Mouse (Mus musculus) liver, postnatal 0 days (tissue): ENCODE measurements around the gene Svs3a. TPM values are rescaled to one million over a fixed set of nuclear protein-coding genes. Genes with fewer than 3 reads are reported as not detected.
A peak's percentile ranks its signal among the peaks of the same experiment; 100 is the strongest.
"Not testable (repeated sequence)": the region's sequence is repeated elsewhere in the genome, so short reads cannot be mapped to it uniquely, and the experiment has no call there.

Source experiments
- ATAC-seq: fragments of 200-750 bp; cut with Nextera tagmentation; 2 replicates; pipeline ENCODE4 v1.8.0; 2017; ENCODE audit warnings: mild to moderate bottlenecking, moderate library complexity
- DNase-seq: peaks from one replicate; pipeline ENCODE4 v3.0.0-alpha.2; 2016
- H3K27ac ChIP-seq: fragments of 300-500 bp; sonication (generic); 2 replicates; pipeline ENCODE4 v1.5.1; 2014; ENCODE audit warnings: antibody characterized with exemption, moderate library complexity, mild to moderate bottlenecking, low read depth
- H3K27me3 ChIP-seq: fragments of 300-500 bp; sonication (generic); 2 replicates; pipeline ENCODE4 v1.6.1; 2014; ENCODE audit warnings: low read length, control low read depth, mixed read lengths; ENCODE audit not compliant: insufficient read depth
- H3K36me3 ChIP-seq: fragments of 300-500 bp; sonication (generic); replicated peaks from 2 replicates; pipeline ENCODE4 v1.6.1; 2014; ENCODE audit warnings: mild to moderate bottlenecking, control low read depth, low read length, moderate library complexity, mixed read lengths; ENCODE audit not compliant: insufficient read depth
- H3K4me1 ChIP-seq: fragments of 300-500 bp; sonication (generic); 2 replicates; pipeline ENCODE4 v1.6.1; 2014; ENCODE audit warnings: antibody characterized with exemption, mild to moderate bottlenecking, control low read depth; ENCODE audit not compliant: insufficient read depth
- H3K4me2 ChIP-seq: fragments of 300-500 bp; sonication (generic); 2 replicates; pipeline ENCODE4 v1.6.1; 2014; ENCODE audit warnings: low read depth, mild to moderate bottlenecking, low read length, moderate library complexity, mixed read lengths
- H3K4me3 ChIP-seq: fragments of 300-500 bp; sonication (generic); 2 replicates; pipeline ENCODE4 v1.5.1; 2014; ENCODE audit warnings: low read depth, low read length
- H3K9ac ChIP-seq: fragments of 300-500 bp; sonication (generic); replicated peaks from 2 replicates; pipeline ENCODE4 v1.6.1; 2014; ENCODE audit warnings: mild to moderate bottlenecking, moderate library complexity
- H3K9me3 ChIP-seq: fragments of 300-500 bp; sonication (generic); 2 replicates; pipeline ENCODE4 v1.6.1; 2016; ENCODE audit warnings: mild to moderate bottlenecking, control low read depth, low read length, mixed read lengths
- CTCF ChIP-seq: sonication (generic); IDR thresholded peaks from 2 replicates; pipeline ENCODE4 v1.5.1; 2016; ENCODE audit warnings: antibody characterized with exemption, low read depth
- EP300 ChIP-seq: IDR thresholded peaks from 2 replicates; pipeline ENCODE4 v1.6.1; 2016; ENCODE audit warnings: antibody characterized with exemption, low read depth, mild to moderate bottlenecking
- WGBS: fragments of 180-500 bp; shearing (Covaris S2); extraction: QIAGEN DNeasy Blood & Tissue Kit; methylation state at CpG from one replicate; pipeline ENCODE4 v1.1.7; 2014; ENCODE audit not compliant: insufficient replicate concordance; 5-methylcytosine and 5-hydroxymethylcytosine counted together
- polyA plus RNA-seq: library from polyadenylated mRNA; unstranded; fragments of >200 nt; fragmentation: Nextera tagmentation; extraction: Ambion mirVana; gene quantifications from 2 replicates; pipeline ENCODE4 v1.2.1, GENCODE M21; 2015

The Svs3a gene
- polyA plus RNA-seq: not detected in 2 replicates

DNA sequence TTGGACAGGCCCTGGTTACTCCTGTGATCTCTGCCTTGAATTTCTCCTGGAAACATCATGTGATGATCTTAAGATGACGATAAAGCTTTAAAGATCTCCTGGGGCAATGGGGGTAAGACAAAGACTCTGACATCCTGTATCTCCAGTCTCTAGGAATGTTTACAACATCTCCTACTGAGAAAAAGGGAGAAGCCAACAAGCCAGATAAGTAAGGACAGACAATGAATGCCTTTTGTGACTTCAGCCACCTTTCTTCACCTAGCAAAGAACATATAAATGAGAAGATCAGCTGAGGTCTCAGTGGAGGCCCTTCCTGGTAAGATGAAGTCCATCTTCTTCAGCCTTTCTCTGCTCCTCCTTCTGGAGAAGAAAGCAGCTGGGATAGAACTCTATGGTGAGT is at the start of gene Svs3a:
Gene Svs3a, plus strand, starts transcription at position 301 of the 400 bp plus-strand sequence.
- H3K27me3 ChIP-seq, H3K36me3 ChIP-seq, H3K27ac ChIP-seq, DNase-seq, H3K4me1 ChIP-seq, H3K9me3 ChIP-seq, H3K4me2 ChIP-seq, ATAC-seq, H3K4me3 ChIP-seq, H3K9ac ChIP-seq: not testable (repeated sequence)
- WGBS: 53% methylated on average over 1 of the region's 1 CpGs

DNA sequence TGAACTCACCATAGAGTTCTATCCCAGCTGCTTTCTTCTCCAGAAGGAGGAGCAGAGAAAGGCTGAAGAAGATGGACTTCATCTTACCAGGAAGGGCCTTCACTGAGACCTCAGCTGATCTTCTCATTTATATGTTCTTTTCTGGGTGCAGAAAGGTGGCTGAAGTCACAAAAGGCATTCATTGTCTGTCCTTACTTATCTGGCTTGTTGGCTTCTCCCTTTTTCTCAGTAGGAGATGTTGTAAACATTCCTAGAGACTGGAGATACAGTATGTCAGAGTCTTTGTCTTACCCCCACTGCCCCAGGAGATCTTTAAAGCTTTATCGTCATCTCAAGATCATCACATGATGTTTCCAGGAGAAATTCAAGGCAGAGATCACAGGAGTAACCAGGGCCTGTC is 32.5 kb upstream of the Svs3a start, which contains the start of gene Svs3b:
Gene Svs3b, minus strand, starts transcription at position 101 of the 400 bp plus-strand sequence.
- WGBS: 61% methylated on average over 1 of the region's 1 CpGs
- H3K4me2 ChIP-seq, H3K27ac ChIP-seq, H3K9me3 ChIP-seq, ATAC-seq, H3K9ac ChIP-seq, H3K4me1 ChIP-seq, H3K36me3 ChIP-seq, DNase-seq, H3K4me3 ChIP-seq, H3K27me3 ChIP-seq: not testable (repeated sequence)

- H3K9ac ChIP-seq: no peak within 1 kb of the TSS
- ATAC-seq (no peak), DNase-seq (no peak)
These were observed 10.7 kb upstream of the Svs3a start, which contains the start of gene Svs4 for GRCm38 (mm10) chr2:164278359-164278758. TSS of gene Svs4 (minus strand) at chr2:164278459.

DNA sequence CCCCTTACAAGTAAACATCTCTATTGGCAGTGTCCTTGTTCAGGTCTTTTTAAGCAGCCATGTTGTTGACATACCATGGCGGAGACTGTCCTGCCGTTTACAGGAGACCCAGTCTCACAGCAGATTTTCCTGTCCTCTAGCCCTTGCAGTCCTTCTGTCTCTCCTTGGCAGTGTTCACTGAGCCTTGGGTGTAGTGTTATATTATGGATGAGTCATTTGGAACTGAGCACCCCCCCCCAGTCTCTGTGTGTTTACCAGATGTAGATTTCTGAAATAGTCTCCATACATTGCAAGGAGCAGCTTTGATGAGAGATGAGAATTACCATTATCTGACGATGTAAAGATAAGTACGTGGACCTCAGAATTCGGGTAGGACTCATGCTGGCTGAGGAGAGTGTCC is 23.5 kb downstream of the Svs3a start:
- ATAC-seq: no peak
- no peaks in the 10 kb centered on the region for H3K27me3 ChIP-seq
- DNase-seq: no peak

More at GRCm38 (mm10) chr2:164278359-164278758, 10.7 kb upstream of the Svs3a start, which contains the start of gene Svs4:
- Histone ChIP-seq H3K4me1 (no peaks in the 10 kb centered on the region), H3K4me3 (no peak within 1 kb of the TSS), H3K27ac (no peak within 1 kb of the TSS), H3K9me3 (no peaks in the 10 kb centered on the region), H3K4me2 (no peak within 1 kb of the TSS), H3K27me3 (no peaks in the 10 kb centered on the region), H3K36me3 (no peaks in the 10 kb centered on the region)
- 83% methylated on average over 4 of the region's 4 CpGs for WGBS
- TF ChIP-seq EP300: no peak
- TF ChIP-seq CTCF: no peak

DNA sequence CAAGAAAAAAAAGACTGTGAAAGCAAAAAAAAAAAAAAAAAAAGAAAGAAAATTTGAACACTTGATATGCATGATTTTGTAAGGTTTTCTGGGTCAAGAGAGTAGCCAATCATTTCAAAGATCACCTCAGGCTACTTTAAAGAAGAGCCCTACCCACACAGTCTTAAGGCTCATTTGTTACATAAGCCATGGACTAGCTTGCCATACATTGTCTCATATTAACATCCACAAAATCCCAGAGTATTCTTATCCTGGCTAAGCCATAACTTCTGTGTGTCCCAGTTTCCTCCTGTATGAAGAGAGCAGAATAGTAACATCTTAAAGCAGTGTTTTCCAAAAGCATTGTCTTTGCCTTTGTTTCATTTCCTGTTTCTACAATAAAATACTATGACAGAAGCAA is 26.4 kb downstream of the Svs3a start:
- not testable (repeated sequence) for H3K4me1 ChIP-seq, DNase-seq, H3K9me3 ChIP-seq, H3K9ac ChIP-seq, H3K4me2 ChIP-seq, H3K27ac ChIP-seq, ATAC-seq, H3K36me3 ChIP-seq, H3K4me3 ChIP-seq, H3K27me3 ChIP-seq

More for the DNA sequence above, 23.5 kb downstream of the Svs3a start:
- Histone ChIP-seq H3K9me3 (no peaks in the 10 kb centered on the region), H3K4me2 (no peak overlapping the region), H3K9ac (no peak overlapping the region), H3K36me3 (no peaks in the 10 kb centered on the region), H3K4me3 (no peak overlapping the region), H3K27ac (no peak overlapping the region), H3K4me1 (no peaks in the 10 kb centered on the region)
- no peak for TF ChIP-seq EP300
- TF ChIP-seq CTCF: no peak
- 82% methylated on average over 5 of the region's 5 CpGs for WGBS

DNA sequence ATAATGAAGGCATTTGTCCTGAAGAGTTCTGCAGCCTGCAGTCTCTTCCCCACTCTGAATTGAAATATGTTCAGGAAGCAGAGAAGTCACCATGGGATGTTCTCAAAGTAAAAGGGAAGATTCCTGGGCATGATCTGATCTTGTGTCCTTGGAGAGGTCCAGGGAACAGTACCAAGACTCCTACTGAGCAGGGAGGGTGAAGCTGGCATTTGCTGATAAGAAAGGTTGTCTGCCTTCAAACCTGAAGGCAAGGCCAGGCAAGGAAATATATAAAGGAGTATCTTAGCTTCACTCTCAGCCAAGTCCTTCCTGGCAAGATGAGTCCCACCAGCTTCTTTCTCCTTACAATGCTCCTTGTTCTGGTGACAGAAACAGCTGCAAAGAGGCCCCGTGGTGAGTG is 27.4 kb downstream of the Svs3a start, which contains the start of gene Svs6:
Gene Svs6, plus strand, starts transcription at position 301 of the 400 bp plus-strand sequence.
- not testable (repeated sequence) for H3K9ac ChIP-seq, H3K4me1 ChIP-seq, H3K4me2 ChIP-seq, H3K4me3 ChIP-seq, H3K27ac ChIP-seq, H3K36me3 ChIP-seq, H3K9me3 ChIP-seq, H3K27me3 ChIP-seq, ATAC-seq, DNase-seq
- WGBS: 72% methylated on average over 1 of the region's 1 CpGs

DNA sequence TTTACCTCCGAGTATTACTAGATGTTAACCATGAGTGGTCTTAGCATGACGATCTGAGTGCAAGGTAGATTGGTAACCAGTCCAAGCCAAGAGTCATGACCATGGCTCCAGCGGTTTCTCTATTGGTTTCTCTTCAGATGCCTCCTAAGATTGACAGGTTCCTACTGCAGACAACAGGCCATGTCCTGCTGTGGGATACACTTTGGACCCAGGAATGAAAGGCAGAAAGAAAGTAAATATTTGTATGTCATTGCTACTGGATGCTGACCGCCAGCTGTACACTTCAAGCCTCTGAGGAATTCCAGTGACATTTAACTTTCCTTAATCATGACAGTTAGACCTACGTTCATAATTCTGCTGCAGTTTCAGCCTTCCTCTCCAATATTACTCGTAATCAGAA is 31.9 kb downstream of the Svs3a start:
- H3K4me2 ChIP-seq: peak overlapping the region; percentile 13; the same call in 1 of the 2 replicates
- no peaks in the 10 kb centered on the region for H3K27me3 ChIP-seq
- peak; percentile 76 for ATAC-seq
- no peaks in the 10 kb centered on the region for H3K36me3 ChIP-seq
- WGBS: 65% methylated on average over 6 of the region's 6 CpGs
- H3K9me3 ChIP-seq: no peaks in the 10 kb centered on the region
- no peak overlapping the region for H3K4me3 ChIP-seq
- 0 out of 2 replicates have a peak overlapping the region, but pooled peaks have one; percentile 29 for H3K27ac ChIP-seq
- no peak for TF ChIP-seq CTCF
- no peak for TF ChIP-seq EP300
- DNase-seq: no peak
- no peak overlapping the region for H3K9ac ChIP-seq
- H3K4me1 ChIP-seq: no peaks in the 10 kb centered on the region

GRCm38 (mm10) chr2:164332440-164332839 is 43.4 kb downstream of the Svs3a start, which contains the start of gene Svs5:
TSS of gene Svs5 (plus strand) at chr2:164332740.
- H3K27ac ChIP-seq, H3K4me3 ChIP-seq, H3K9ac ChIP-seq, H3K9me3 ChIP-seq, H3K36me3 ChIP-seq, DNase-seq, ATAC-seq, H3K4me1 ChIP-seq, H3K4me2 ChIP-seq, H3K27me3 ChIP-seq: not testable (repeated sequence)
- 41% methylated on average over 3 of the region's 3 CpGs for WGBS
